Mouse (Mus musculus) heart, adult 2 months (tissue): ENCODE data around the gene B9d2.

Experiments used
- CTCF ChIP-seq: fragments of 200-600 bp; IDR thresholded peaks from 2 replicates; pipeline ENCODE4 v1.8.1; 2022; ENCODE audit warnings: antibody characterized with exemption, mild to moderate bottlenecking, moderate library complexity
- EP300 ChIP-seq: fragments of 200-500 bp; IDR thresholded peaks from 2 replicates; pipeline ENCODE4 v1.6.1; 2011; ENCODE audit warnings: low read depth, low read length, control low read depth; ENCODE audit not compliant: insufficient read depth

- TF ChIP-seq EP300: no peak
- peak; percentile 49 for TF ChIP-seq CTCF
Measured at GRCm38 (mm10) chr7:25700732-25701131, 20.2 kb downstream of the B9d2 start.
